Mouse (Mus musculus): ENCODE data around the gene Atg2a. TPM values are rescaled to one million over a fixed set of nuclear protein-coding genes. Genes with fewer than 3 reads are reported as not detected.
"Not testable (repeated sequence)": the region's sequence is repeated elsewhere in the genome, so short reads cannot be mapped to it uniquely, and the experiment has no call there.

Atg2a gene
- polyA plus RNA-seq, 1 experiment from 2014 or later, result 3.6 TPM

DNA sequence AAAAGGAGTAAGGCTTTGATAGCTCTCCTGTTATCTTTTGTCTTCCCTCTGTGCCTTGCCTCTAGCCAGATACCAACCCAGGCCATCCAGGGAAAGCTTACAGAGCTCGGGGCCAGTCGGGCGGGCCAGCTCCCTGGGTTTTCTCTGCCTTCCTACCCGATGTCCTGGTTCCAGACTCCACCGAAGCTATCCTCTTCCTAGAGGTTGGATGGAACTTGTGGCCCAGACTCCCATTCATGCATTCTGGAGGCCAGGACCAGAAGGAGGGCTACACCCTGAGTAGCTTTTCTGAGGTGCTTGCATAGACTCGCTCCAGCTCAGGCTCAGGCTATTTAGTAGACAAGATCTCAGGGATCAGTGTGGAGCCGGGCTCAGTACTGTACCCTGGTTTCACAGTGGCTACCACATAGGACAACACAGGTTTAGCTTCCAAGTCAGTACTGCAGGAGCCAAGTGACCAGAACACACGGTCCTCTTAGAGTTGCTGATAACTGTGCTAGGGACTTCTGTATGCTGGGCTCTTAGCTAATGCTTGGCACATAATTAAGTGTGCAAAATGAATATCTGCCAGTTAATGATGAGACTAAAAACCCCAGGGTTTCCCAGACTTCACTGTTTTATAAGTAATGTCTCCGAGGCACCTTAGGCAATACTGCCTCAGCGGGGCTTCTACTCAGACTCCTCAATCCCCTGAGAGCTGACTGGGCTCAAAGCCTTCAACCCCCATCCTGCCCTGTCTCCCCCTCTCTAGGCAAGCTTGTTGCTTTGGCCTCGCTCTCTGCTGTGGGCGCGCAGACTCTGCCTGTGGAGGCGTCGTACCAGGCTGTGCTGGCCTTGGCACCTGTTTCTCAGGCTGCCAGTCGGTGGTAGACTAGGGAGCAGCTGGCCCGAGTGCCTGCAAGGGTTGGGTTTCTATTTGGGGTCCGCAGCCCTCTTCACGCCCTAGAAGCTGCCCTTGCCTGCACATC is 45.2 kb downstream of the Atg2a start:
- Histone ChIP-seq H3K4me3 (ENCODE audit: low read depth, low read length) (no peak overlapping the region), H3K27ac (ENCODE audit: low read depth, low read length) (peak overlapping the region; percentile 83), H3K4me1 (replicated peaks; ENCODE audit: control insufficient read depth, insufficient read depth, low read length) (peaks cover 17% of the 10 kb centered on the region), H3K27me3 (replicated peaks; ENCODE audit: control insufficient read depth, insufficient read depth, low read length) (no peaks in the 10 kb centered on the region), H3K9ac (ENCODE audit: low read depth, low read length) (no peak overlapping the region), H3K4me2 (replicated peaks; ENCODE audit: low read depth) (no peak overlapping the region), H3K36me3 (ENCODE audit: control insufficient read depth, insufficient read depth) (peaks cover 37% of the 10 kb centered on the region), H3K9me3 (ENCODE audit: control insufficient read depth) (no peaks in the 10 kb centered on the region)
- WGBS, result 79% methylated on average over 19 of the region's 19 CpGs
- no peak for ATAC-seq
- TF ChIP-seq CTCF (IDR thresholded peaks at IDR 0.05; ENCODE audit: low read depth), result no peak

DNA sequence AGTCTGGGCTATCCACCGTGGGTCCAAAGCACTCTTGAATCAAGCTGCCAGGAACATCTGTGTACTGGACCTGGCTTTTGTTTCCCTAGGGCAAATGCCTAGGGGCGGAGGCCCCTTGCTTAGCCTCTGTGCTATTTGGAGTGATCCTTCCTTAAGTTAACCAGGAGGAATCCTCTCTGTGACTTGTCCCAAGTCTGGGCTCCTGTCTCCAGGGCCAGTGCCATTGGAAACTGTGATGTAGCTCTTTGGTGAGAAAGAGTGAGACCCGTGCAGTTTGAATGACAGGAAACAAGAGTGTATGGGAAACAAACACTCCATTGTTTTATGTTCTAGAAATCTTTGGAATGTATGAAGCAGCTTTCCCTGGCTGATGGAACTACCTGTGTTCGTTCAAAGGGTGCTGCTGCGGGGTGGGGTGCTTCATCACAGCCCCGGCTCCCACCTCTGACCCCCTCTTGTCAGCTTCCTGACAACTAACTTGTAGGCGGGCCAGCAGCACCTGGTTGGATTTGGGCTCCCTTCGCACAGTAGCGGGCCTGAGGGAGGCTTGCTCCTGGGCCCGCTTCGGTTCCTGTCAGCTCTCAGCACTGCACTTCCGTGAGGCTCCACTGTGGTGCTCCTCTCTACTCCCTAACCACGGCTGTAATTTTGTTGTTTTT is 46.9 kb downstream of the Atg2a start:
- 0 out of 2 replicates have a peak overlapping the region, but pooled peaks have one; percentile 9 for H3K4me2 ChIP-seq (replicated peaks; ENCODE audit: low read depth)
- no peaks in the 10 kb centered on the region for H3K27me3 ChIP-seq (replicated peaks; ENCODE audit: control insufficient read depth, insufficient read depth, low read length)
- ATAC-seq, result no peak
- TF ChIP-seq CTCF (IDR thresholded peaks at IDR 0.05; ENCODE audit: low read depth), result no peak
- H3K4me1 ChIP-seq (replicated peaks; ENCODE audit: control insufficient read depth, insufficient read depth, low read length), result peaks cover 17% of the 10 kb centered on the region
- no peak overlapping the region for H3K4me3 ChIP-seq (ENCODE audit: low read depth, low read length)
- WGBS, result 57% methylated on average over 13 of the region's 13 CpGs
- H3K9ac ChIP-seq (ENCODE audit: low read depth, low read length), result no peak overlapping the region
- H3K9me3 ChIP-seq (ENCODE audit: control insufficient read depth), result no peaks in the 10 kb centered on the region
- peak overlapping the region; percentile 64; the same call in 1 of the 2 replicates for H3K27ac ChIP-seq (ENCODE audit: low read depth, low read length)
- H3K36me3 ChIP-seq (ENCODE audit: control insufficient read depth, insufficient read depth), result peaks cover 35% of the 10 kb centered on the region; the same call in 1 of the 2 replicates

DNA sequence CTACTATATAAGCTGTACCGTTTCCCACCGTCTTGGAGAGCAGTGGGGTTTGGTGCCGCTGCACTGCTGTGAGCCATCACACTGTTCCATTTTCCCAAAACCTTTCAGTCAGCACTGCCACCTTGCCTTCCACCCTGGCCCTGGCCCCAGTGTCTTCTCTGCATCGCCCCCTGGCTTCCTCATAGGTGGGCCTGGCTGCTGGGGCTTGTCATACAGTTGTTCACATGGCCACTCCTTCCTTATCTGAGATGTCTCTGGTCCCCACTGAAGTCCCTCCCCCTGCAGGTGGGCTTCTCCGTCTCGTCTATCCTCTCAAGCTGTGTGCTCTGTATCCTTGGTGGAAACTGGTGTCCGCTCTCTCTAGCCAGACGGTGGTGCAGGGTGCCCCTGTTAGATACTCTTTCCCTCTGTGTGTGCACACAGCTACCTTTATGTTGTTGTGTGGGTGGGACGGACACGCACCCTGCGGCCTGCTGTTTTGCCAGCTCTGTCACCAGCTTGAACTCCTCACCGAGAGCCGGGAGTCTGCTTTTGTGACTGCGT is 48.3 kb downstream of the Atg2a start:
- H3K4me3 ChIP-seq (ENCODE audit: low read depth, low read length), result no peak overlapping the region
- H3K36me3 ChIP-seq (ENCODE audit: control insufficient read depth, insufficient read depth), result peaks cover 39% of the 10 kb centered on the region
- peak overlapping the region; percentile 26; the same call in 1 of the 2 replicates for H3K9ac ChIP-seq (ENCODE audit: low read depth, low read length)
- WGBS, result 88% methylated on average over 14 of the region's 14 CpGs
- H3K27me3 ChIP-seq (replicated peaks; ENCODE audit: control insufficient read depth, insufficient read depth, low read length), result no peaks in the 10 kb centered on the region
- peak overlapping the region; percentile 66; the same call in 1 of the 2 replicates for H3K27ac ChIP-seq (ENCODE audit: low read depth, low read length)
- no peak overlapping the region; the same call in 1 of the 2 replicates for H3K4me2 ChIP-seq (replicated peaks; ENCODE audit: low read depth)
- H3K4me1 ChIP-seq (replicated peaks; ENCODE audit: control insufficient read depth, insufficient read depth, low read length), result peaks cover 17% of the 10 kb centered on the region
- no peaks in the 10 kb centered on the region for H3K9me3 ChIP-seq (ENCODE audit: control insufficient read depth)
- ATAC-seq, result no peak
- TF ChIP-seq CTCF (IDR thresholded peaks at IDR 0.05; ENCODE audit: low read depth), result peak; percentile 37

DNA sequence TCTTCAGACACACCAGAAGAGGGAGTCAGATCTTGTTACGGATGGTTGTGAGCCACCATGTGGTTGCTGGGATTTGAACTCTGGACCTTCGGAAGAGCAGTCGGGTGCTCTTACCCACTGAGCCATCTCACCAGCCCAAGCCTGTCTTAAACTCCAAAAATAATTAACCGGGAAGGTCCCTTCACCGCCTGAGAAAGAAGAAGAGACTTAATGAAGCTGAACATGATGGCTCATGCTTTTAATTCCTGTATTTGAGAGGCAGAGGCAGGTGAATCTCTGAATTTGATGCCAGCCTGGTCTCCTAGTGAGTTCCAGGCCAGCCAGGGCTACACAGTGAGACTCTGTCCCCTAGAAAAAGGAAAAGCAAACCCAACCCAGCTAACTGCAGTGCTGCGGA is 49.2 kb downstream of the Atg2a start:
- Histone ChIP-seq H3K4me2 (replicated peaks; ENCODE audit: low read depth) (peak overlapping the region; percentile 27; the same call in 1 of the 2 replicates), H3K36me3 (ENCODE audit: control insufficient read depth, insufficient read depth) (peaks cover 46% of the 10 kb centered on the region), H3K4me1 (replicated peaks; ENCODE audit: control insufficient read depth, insufficient read depth, low read length) (peaks cover 14% of the 10 kb centered on the region), H3K9ac (ENCODE audit: low read depth, low read length) (peak overlapping the region; percentile 48), H3K27ac (ENCODE audit: low read depth, low read length) (peak overlapping the region; percentile 96)
- ATAC-seq; H3K4me3 ChIP-seq (ENCODE audit: low read depth, low read length); H3K9me3 ChIP-seq (ENCODE audit: control insufficient read depth); H3K27me3 ChIP-seq (replicated peaks; ENCODE audit: control insufficient read depth, insufficient read depth, low read length): not testable (repeated sequence)
- 52% methylated on average over 5 of the region's 6 CpGs for WGBS

DNA sequence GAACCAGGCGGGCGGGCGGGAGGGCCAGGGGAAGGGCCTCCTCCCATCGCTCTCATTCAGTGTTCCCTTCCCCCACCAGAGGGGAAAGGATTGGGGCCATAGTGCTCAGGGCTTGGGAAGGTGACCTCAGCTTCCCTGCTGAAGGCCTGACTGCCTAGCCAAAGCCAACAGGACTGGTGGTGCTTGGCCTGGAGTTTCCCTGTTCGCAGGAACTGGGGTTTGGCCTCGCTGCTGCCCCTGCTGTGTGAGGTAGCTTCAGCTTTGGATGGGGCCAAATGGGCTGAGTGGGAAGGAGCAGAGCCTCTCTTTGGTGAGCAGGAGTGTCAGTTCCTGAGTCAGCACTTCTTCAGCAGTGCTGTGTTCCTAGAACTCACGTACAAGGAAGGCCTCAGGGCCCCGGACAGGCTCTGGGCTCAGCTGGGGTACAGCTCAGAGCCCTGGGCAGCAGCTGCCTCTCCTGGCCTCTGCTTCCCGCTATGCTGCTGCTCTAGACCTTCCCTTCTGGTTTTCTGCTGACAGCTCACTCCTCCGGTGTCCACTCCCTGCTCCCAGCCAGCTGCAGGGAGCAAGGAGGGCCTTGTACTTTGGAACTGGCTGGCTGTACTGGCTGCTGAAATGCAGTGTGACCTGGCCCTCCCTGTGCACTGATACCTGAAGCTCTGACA is 49.8 kb downstream of the Atg2a start:
- Histone ChIP-seq H3K27ac (ENCODE audit: low read depth, low read length) (peak overlapping the region; percentile 96), H3K9ac (ENCODE audit: low read depth, low read length) (peak overlapping the region; percentile 48), H3K36me3 (ENCODE audit: control insufficient read depth, insufficient read depth) (peaks cover 45% of the 10 kb centered on the region), H3K4me2 (replicated peaks; ENCODE audit: low read depth) (peak overlapping the region; percentile 27; the same call in 1 of the 2 replicates), H3K9me3 (ENCODE audit: control insufficient read depth) (no peaks in the 10 kb centered on the region), H3K4me3 (ENCODE audit: low read depth, low read length) (no peak overlapping the region), H3K27me3 (replicated peaks; ENCODE audit: control insufficient read depth, insufficient read depth, low read length) (no peaks in the 10 kb centered on the region), H3K4me1 (replicated peaks; ENCODE audit: control insufficient read depth, insufficient read depth, low read length) (peaks cover 9% of the 10 kb centered on the region)
- peak; percentile 93 for ATAC-seq
- TF ChIP-seq CTCF (IDR thresholded peaks at IDR 0.05; ENCODE audit: low read depth), result peak; percentile 26; the same call in 1 of the 2 replicates
- 33% methylated on average over 10 of the region's 10 CpGs for WGBS
